Mouse (Mus musculus) forebrain, postnatal 0 days (tissue): Measurements from ENCODE around the gene Etl4. TPM values are rescaled to one million over a fixed set of nuclear protein-coding genes. Genes with fewer than 3 reads are reported as not detected.

Experiments used
- ATAC-seq: fragments of 200-750 bp; cut with Nextera tagmentation; 2 replicates; pipeline ENCODE4 v1.8.0; 2017; ENCODE audit warnings: mild to moderate bottlenecking, moderate library complexity
- DNase-seq: peaks from one replicate; pipeline ENCODE4 v3.0.0-alpha.2; 2015
- H3K27ac ChIP-seq: fragments of 300-500 bp; sonication (generic); 2 replicates; pipeline ENCODE4 v1.5.1; 2014; ENCODE audit warnings: low read depth, mild to moderate bottlenecking, antibody characterized with exemption, low read length, moderate library complexity, mixed read lengths
- H3K27me3 ChIP-seq: fragments of 300-500 bp; sonication (generic); 2 replicates; pipeline ENCODE4 v1.6.1; 2014; ENCODE audit warnings: mild to moderate bottlenecking, low read length, mixed read lengths; ENCODE audit not compliant: insufficient read depth
- H3K36me3 ChIP-seq: fragments of 300-500 bp; sonication (generic); 2 replicates; pipeline ENCODE4 v1.6.1; 2014; ENCODE audit warnings: mild to moderate bottlenecking, moderate library complexity; ENCODE audit not compliant: insufficient read depth
- H3K4me1 ChIP-seq: fragments of 300-500 bp; sonication (generic); 2 replicates; pipeline ENCODE4 v1.6.1; 2014; ENCODE audit warnings: antibody characterized with exemption; ENCODE audit not compliant: insufficient read depth
- H3K4me2 ChIP-seq: fragments of 300-500 bp; sonication (generic); 2 replicates; pipeline ENCODE4 v1.6.1; 2014; ENCODE audit warnings: low read depth, mild to moderate bottlenecking, moderate library complexity
- H3K4me3 ChIP-seq: fragments of 300-500 bp; sonication (generic); 2 replicates; pipeline ENCODE4 v1.5.1; 2014; ENCODE audit warnings: low read depth, low read length, mixed read lengths
- H3K9ac ChIP-seq: fragments of 300-500 bp; sonication (generic); 2 replicates; pipeline ENCODE4 v1.6.1; 2014; ENCODE audit warnings: mild to moderate bottlenecking
- H3K9me3 ChIP-seq: fragments of 300-500 bp; sonication (generic); 2 replicates; pipeline ENCODE4 v1.6.1; 2016; ENCODE audit warnings: low read length
- CTCF ChIP-seq: sonication (generic); IDR thresholded peaks from 2 replicates; pipeline ENCODE4 v1.5.1; 2016; ENCODE audit warnings: antibody characterized with exemption, control low read depth, low read depth
- WGBS: fragments of 180-500 bp; shearing (Covaris S2); extraction: QIAGEN DNeasy Blood & Tissue Kit; methylation state at CpG from one replicate; pipeline ENCODE4 v1.1.7; 2014; 5-methylcytosine and 5-hydroxymethylcytosine counted together
- polyA plus RNA-seq: library from polyadenylated mRNA; unstranded; fragments of >200 nt; fragmentation: Nextera tagmentation; extraction: Ambion mirVana; gene quantifications from 2 replicates; pipeline ENCODE4 v1.2.1, GENCODE M21; 2015
- total RNA-seq: library from RNA; depleted of rRNA; stranded (reverse); fragments of >200 nt; gene quantifications from 2 replicates; pipeline ENCODE4 v1.2.3, GENCODE M21; 2014

Etl4 gene
- total and polyA plus RNA-seq, 2 experiments from 2014 or later = 7.2 to 13.6 TPM

- Histone ChIP-seq H3K9ac (no peak overlapping the region), H3K4me3 (no peak overlapping the region), H3K4me1 (no peaks in the 10 kb centered on the region), H3K9me3 (no peaks in the 10 kb centered on the region), H3K27ac (no peak overlapping the region), H3K27me3 (no peaks in the 10 kb centered on the region), H3K36me3 (no peaks in the 10 kb centered on the region), H3K4me2 (no peak overlapping the region)
- TF ChIP-seq CTCF = no peak
- no peak for DNase-seq
- ATAC-seq = no peak
- 87% methylated on average over 7 of the region's 7 CpGs for WGBS
These were observed 293.4 kb downstream of the Etl4 start for GRCm38 (mm10) chr2:20203011-20203410.

- Histone ChIP-seq H3K4me3 (no peak overlapping the region), H3K36me3 (no peaks in the 10 kb centered on the region), H3K27me3 (no peaks in the 10 kb centered on the region), H3K9me3 (no peaks in the 10 kb centered on the region), H3K27ac (no peak overlapping the region), H3K4me2 (no peak overlapping the region), H3K4me1 (no peaks in the 10 kb centered on the region), H3K9ac (no peak overlapping the region)
- WGBS = 56% methylated on average over 1 of the region's 1 CpGs
- DNase-seq (peak; percentile 15), ATAC-seq (peak; percentile 50; the same call in 1 of the 2 replicates)
- no peak for TF ChIP-seq CTCF
These were observed 297.1 kb downstream of the Etl4 start for GRCm38 (mm10) chr2:20206647-20207046.

DNA sequence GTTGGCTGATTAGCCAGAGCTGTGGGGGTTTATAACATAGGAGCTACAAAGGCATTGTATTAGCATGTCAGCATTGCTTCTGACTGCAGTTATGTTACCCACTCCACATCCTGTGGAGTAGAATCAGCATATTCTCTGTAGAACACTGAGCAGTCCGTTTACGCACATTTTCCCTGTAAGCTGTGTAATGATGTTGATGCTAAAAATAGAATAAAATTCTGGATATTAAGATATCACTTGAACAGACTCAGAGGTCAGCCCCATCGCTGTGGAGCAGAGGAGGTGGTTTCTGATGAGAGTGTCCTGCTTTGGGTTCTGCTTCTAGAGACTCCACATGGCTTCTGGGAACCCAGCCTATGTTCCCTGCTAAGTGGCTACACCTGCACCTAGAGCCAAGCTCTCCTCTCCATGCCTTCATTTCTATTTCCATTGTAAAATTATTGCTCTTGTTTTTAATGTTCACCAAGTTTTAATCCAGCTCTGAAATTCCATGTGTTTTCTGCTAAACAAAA lies 299.2 kb downstream of the Etl4 start:
- Histone ChIP-seq H3K27me3 (no peaks in the 10 kb centered on the region), H3K4me1 (no peaks in the 10 kb centered on the region), H3K9ac (no peak overlapping the region), H3K4me2 (no peak overlapping the region), H3K36me3 (no peaks in the 10 kb centered on the region), H3K4me3 (no peak overlapping the region), H3K9me3 (no peaks in the 10 kb centered on the region), H3K27ac (no peak overlapping the region)
- 67% methylated on average over 3 of the region's 3 CpGs for WGBS
- DNase-seq (no peak), ATAC-seq (no peak)
- no peak for TF ChIP-seq CTCF

DNA sequence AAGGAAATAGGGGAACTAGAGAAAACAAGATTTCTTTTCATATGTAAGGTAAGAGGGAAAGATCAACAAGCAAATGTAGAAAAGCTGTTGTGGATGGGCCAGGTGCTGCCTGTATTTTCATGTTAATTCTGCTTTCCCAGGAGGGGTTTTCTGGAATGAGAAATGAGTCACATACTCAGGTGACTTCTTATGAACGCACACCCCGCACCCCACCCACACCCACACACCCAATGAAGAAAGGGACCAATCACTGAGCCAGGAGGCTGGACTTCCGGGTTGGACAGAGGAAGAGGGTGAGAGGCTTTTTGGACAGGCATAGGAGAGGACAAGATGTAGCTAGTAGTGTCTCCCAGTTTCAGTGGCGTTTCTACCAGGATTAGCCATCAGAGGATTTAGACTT lies 299.8 kb downstream of the Etl4 start:
- WGBS = 51% methylated on average over 4 of the region's 4 CpGs
- Histone ChIP-seq H3K4me3 (no peak overlapping the region), H3K4me1 (no peaks in the 10 kb centered on the region)

DNA sequence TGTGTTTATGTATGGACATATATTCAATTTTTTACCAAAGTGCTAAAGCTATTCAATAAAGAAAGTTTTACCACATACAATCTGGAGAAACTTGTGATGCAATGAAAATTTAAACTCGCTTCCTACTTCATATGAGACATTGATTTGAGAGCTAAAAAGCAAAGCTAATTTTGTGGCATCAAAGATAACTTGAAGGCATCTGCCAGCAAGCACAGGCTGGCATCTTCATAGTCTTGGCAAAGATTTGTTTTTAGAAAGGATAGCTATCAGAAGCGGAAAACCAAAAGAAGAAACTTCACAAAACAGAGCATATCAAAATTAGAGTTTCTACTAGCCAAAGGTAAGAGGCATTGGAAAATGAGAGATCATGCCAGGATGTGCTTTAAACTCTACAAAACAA lies 306.7 kb downstream of the Etl4 start:
- Histone ChIP-seq H3K4me1 (no peaks in the 10 kb centered on the region), H3K4me3 (no peak overlapping the region), H3K4me2 (no peak overlapping the region), H3K36me3 (no peaks in the 10 kb centered on the region), H3K9me3 (no peaks in the 10 kb centered on the region), H3K9ac (no peak overlapping the region), H3K27ac (no peak overlapping the region), H3K27me3 (no peaks in the 10 kb centered on the region)
- WGBS = 77% methylated on average over 2 of the region's 2 CpGs
- ATAC-seq (peak; percentile 18; the same call in 1 of the 2 replicates), DNase-seq (peak; percentile 52)
- no peak for TF ChIP-seq CTCF

More for the DNA sequence above, 299.8 kb downstream of the Etl4 start:
- Histone ChIP-seq H3K9me3 (no peaks in the 10 kb centered on the region), H3K27ac (no peak overlapping the region), H3K9ac (no peak overlapping the region), H3K27me3 (no peaks in the 10 kb centered on the region), H3K4me2 (no peak overlapping the region), H3K36me3 (no peaks in the 10 kb centered on the region)
- ATAC-seq (no peak), DNase-seq (no peak)
- TF ChIP-seq CTCF = no peak

DNA sequence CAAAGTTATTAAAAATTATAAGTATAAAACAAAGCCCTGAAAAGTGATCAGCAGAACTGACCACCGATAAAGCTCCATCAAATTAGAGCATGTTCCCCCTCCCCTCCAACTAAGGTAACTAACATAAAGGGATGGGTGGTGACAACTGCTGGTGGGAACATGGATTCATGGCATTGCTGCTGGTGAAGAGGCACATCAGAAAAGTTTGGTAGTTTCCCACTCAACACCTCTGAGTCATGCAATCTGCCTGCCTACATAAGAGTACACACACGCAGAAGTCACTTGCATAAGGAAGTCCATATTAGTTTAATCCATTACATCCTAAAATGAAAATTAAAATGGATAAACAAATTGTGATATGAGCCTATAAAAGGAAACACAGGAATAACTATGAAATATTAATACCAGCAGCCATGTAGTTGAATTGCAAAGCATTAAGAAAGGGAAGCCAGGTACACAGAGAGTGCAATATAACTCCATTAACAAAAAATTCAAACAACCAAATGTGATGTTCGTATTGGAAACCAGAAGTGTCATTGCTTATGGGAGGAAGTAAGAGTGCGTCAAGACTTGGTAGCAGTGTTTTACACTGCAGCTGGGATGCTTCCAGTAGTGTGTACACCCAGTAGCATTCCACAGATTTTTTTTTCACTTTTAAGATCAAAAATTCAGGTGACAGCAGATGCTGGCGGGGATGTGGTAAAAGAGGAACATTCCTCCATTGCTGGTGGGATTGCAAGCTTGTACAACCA lies 307.3 kb downstream of the Etl4 start:
- Histone ChIP-seq H3K4me1 (no peaks in the 10 kb centered on the region), H3K9me3 (no peaks in the 10 kb centered on the region), H3K27me3 (no peaks in the 10 kb centered on the region), H3K9ac (no peak overlapping the region), H3K4me3 (no peak overlapping the region), H3K27ac (no peak overlapping the region), H3K36me3 (no peaks in the 10 kb centered on the region), H3K4me2 (no peak overlapping the region)
- 91% methylated on average over 5 of the region's 5 CpGs for WGBS
- ATAC-seq (no peak), DNase-seq (no peak)
- no peak for TF ChIP-seq CTCF

DNA sequence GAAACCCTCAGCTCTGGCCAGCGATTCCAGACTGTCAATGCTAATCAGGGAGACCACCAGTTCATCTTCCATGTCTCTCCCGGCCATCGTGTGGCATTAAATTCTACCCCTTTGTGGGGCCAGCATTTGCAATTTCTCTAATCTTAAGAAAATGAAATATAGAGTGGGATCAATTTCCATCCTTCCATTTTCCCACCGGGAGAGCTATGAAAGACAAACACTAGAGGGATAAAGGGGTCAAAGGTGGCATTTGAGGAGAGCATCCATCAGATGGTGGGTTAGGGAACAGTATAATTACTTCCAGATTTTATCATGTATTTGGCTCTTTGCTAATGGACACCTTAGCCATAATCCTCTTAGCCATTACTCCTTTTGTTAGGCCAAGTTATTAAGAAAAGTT lies 321.8 kb downstream of the Etl4 start:
- WGBS = 65% methylated on average over 4 of the region's 4 CpGs
- H3K9me3 ChIP-seq = no peaks in the 10 kb centered on the region

More for the DNA sequence above, 321.8 kb downstream of the Etl4 start:
- no peak for ATAC-seq
- DNase-seq = no peak
- Histone ChIP-seq H3K4me3 (no peak overlapping the region), H3K36me3 (no peaks in the 10 kb centered on the region), H3K9ac (no peak overlapping the region), H3K4me1 (no peaks in the 10 kb centered on the region), H3K4me2 (no peak overlapping the region), H3K27ac (no peak overlapping the region), H3K27me3 (no peaks in the 10 kb centered on the region)
- TF ChIP-seq CTCF = no peak
